Mouse (Mus musculus) testis, adult 2 months (tissue): ENCODE measurements around the gene Nuak1. TPM values are rescaled to one million over a fixed set of nuclear protein-coding genes. Genes with fewer than 3 reads are reported as not detected.

Experiments
- H3K27ac ChIP-seq: fragments of 200-500 bp; 2 replicates; pipeline ENCODE4 v1.5.1; 2012; ENCODE audit warnings: low read depth, low read length; ENCODE audit not compliant: control insufficient read depth, insufficient read depth
- H3K27me3 ChIP-seq: fragments of 200-500 bp; 2 replicates; pipeline ENCODE4 v1.6.1; 2012; ENCODE audit warnings: mild to moderate bottlenecking, low read length, moderate library complexity; ENCODE audit not compliant: control insufficient read depth, insufficient read depth
- H3K36me3 ChIP-seq: fragments of 200-500 bp; 2 replicates; pipeline ENCODE4 v1.6.1; 2012; ENCODE audit warnings: mild to moderate bottlenecking, low read length; ENCODE audit not compliant: control insufficient read depth, insufficient read depth
- H3K4me1 ChIP-seq: fragments of 200-500 bp; 2 replicates; pipeline ENCODE4 v1.6.1; 2012; ENCODE audit warnings: low read length; ENCODE audit not compliant: control insufficient read depth, insufficient read depth
- H3K4me3 ChIP-seq: fragments of 200-500 bp; 2 replicates; pipeline ENCODE4 v1.5.1; 2012; ENCODE audit warnings: low read depth, mild to moderate bottlenecking, low read length, moderate library complexity, mixed read lengths; ENCODE audit not compliant: control insufficient read depth
- CTCF ChIP-seq: fragments of 200-500 bp; IDR thresholded peaks from 2 replicates; pipeline ENCODE4 v1.5.1; 2012; ENCODE audit warnings: low read depth, mild to moderate bottlenecking, inconsistent platforms, low read length, moderate library complexity; ENCODE audit not compliant: control insufficient read depth, insufficient read depth, insufficient replicate concordance
- POLR2A ChIP-seq: fragments of 200-500 bp; IDR thresholded peaks from 2 replicates; pipeline ENCODE4 v1.6.1; 2012; ENCODE audit warnings: low read depth, mild to moderate bottlenecking, inconsistent platforms, low read length, moderate library complexity; ENCODE audit not compliant: control insufficient read depth
- polyA plus RNA-seq: library from polyadenylated mRNA; depleted of rRNA; stranded (reverse); fragments of >200 nt; gene quantifications from 2 replicates; pipeline ENCODE4 v1.2.3, GENCODE M21; 2012

Gene Nuak1
- polyA plus RNA-seq, 1 experiment, result 1.6 TPM

DNA sequence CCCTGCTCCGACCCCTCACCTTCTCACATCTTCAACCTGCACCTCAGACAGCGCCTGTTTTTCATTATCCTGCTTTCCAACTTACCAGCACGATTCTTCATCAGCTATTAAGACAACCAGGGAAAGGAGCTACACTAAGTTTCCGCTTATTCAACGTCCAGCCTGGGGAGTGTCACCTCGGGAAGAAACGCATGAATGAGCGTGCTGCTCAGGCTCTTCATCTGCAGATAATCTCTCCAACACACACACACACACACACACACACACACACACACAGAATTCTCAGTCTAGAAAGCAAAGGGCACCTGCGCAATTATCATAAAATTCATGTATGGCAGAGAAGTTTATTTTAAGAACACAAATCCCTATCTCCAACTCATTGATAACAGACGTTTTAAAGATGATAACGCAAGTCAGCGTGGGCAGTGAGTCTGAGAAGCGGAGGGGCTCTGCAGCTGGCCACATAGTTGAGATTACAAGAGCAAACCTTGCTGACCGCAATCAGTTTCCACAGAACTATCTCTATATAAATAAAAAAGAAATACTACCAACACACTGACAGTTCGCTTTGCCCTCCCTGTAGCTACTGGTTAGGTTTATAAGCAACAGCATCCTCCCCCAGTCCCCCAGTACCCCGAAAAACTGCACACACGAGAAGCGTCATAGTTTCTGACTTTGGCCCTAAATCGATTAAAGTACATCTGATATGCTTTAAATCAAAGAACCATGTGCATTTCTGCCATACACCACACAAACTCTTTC lies 1.8 kb downstream of the Nuak1 start:
- no peaks in the 10 kb centered on the region for H3K27me3 ChIP-seq
- H3K27ac ChIP-seq, result no peak overlapping the region
- no peaks in the 10 kb centered on the region for H3K36me3 ChIP-seq
- peaks cover 18% of the 10 kb centered on the region for H3K4me1 ChIP-seq
- H3K4me3 ChIP-seq, result no peak overlapping the region
- TF ChIP-seq POLR2A (no peak), CTCF (no peak)

DNA sequence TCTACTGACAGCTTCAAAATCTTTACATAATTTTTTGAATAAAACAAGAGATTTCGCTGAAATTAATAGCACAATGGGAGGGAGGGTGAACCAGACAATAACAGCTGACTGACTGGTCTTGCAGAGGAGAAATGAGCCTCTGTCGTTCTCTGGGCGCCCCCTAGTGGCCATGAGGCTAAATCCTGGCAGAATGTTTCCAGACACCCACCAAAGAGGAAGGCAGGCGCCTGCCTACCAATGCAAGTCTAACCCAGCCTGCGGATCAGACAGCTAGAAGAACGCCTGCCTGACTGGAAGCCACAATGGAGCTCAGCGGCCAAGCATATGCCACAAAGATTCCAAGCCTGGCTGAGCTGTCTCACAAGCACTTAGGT lies 2.4 kb downstream of the Nuak1 start:
- TF ChIP-seq CTCF (peak; percentile 81; the same call in 1 of the 2 replicates), POLR2A (no peak)
- peaks cover 18% of the 10 kb centered on the region for H3K4me1 ChIP-seq
- no peak overlapping the region for H3K4me3 ChIP-seq
- no peaks in the 10 kb centered on the region for H3K27me3 ChIP-seq
- no peaks in the 10 kb centered on the region for H3K36me3 ChIP-seq
- H3K27ac ChIP-seq, result no peak overlapping the region

DNA sequence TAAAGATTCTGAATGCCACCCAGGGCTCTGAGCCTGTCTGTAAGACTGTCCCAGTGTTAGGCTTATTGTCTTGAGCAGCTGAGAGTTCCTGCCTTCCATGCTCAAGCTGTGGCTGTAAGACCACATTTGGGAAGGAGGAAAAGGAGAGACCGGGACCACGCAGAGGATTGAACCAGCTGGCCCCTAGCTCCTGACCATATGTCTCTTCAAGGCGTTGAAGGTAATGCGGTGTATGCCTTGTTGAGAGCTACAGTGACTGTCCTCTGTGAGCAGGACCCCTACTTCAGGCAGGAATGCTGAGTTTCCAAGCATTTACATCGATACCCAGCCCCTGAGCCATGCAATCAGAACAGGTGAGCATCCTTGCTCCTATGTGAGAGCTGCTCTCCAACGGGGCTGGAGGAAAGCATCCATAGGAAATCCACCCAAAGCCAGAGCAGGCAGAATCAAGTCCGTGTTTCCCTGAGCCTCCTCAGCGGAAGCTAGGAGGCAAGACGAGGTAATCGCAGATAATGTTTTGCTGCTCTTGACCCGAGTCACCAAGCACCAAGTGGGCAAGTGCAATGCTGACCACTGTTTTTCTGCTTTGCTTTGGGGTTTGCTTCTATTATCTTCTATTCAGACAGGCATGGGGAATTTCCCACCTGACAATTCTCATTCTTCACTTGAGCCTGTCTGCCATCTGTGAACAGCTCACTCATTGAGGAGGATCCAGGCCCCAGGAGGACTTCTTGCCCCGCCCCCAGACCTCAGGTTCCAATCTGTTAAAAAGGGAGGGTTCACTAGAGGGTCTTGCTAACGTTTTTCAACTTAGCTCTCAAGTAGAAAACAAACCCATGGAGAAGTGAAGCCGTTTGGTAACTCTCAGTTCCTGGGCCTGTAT lies 3.0 kb downstream of the Nuak1 start:
- Histone ChIP-seq H3K36me3 (no peaks in the 10 kb centered on the region), H3K4me3 (no peak overlapping the region), H3K27me3 (no peaks in the 10 kb centered on the region), H3K27ac (no peak overlapping the region), H3K4me1 (peaks cover 18% of the 10 kb centered on the region)
- TF ChIP-seq CTCF (no peak), POLR2A (no peak)

DNA sequence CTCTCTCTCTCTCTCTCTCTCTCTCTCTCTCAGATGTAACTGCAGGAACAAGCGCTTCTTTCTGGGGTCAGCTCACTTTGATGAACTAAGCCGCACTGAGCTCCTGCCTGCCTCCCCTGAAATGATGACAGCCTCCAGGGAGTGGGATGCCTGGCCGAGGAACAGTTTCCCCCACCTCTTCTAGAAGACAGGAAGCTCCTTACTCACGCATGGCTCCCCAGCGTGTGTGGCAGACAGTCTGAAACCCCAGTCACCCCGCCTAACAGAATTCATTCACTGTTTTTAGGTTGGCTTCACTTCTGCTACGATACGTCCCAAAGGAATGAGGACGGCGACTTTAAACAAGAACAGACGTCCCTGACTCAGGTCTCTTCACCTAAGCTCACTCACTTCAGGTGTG lies 4.5 kb downstream of the Nuak1 start:
- Histone ChIP-seq H3K36me3 (no peaks in the 10 kb centered on the region), H3K4me3 (no peak overlapping the region), H3K27me3 (no peaks in the 10 kb centered on the region), H3K4me1 (peaks cover 12% of the 10 kb centered on the region), H3K27ac (no peak overlapping the region)
- no peak for TF ChIP-seq CTCF

DNA sequence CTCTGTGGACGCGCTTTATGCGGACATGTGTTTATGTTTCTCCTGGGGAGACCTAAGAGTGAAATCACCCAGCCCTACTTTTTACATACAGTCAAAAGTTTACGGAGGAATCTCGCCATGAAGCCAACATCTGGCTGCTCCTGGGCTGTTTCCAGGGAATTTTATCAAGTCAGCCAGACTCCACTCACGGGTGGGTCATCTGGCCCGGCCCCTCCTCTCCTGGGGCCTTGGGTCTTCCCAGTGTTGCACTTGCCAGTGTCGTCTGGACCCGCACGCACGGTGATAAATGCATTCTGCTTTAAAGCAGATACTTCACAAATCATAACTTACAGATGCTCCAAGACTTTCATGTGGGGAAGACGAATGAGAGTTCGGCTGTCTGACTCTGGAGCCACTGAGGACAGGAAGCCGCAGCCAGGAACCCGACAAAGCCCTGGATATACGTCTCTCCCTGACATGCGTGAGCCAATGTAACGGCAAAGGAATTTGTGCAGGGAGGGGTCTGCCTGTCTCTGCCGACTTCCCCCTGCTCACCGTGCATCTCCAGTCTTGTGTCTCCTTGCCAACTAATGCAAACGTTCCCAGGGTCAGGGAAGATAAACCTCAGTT lies 7.1 kb downstream of the Nuak1 start:
- no peak overlapping the region for H3K27ac ChIP-seq
- no peak overlapping the region for H3K4me3 ChIP-seq
- TF ChIP-seq POLR2A, result no peak
- TF ChIP-seq CTCF, result no peak
- H3K27me3 ChIP-seq, result no peaks in the 10 kb centered on the region
- H3K4me1 ChIP-seq, result peaks cover 4% of the 10 kb centered on the region; the same call in 1 of the 2 replicates
- no peaks in the 10 kb centered on the region for H3K36me3 ChIP-seq

DNA sequence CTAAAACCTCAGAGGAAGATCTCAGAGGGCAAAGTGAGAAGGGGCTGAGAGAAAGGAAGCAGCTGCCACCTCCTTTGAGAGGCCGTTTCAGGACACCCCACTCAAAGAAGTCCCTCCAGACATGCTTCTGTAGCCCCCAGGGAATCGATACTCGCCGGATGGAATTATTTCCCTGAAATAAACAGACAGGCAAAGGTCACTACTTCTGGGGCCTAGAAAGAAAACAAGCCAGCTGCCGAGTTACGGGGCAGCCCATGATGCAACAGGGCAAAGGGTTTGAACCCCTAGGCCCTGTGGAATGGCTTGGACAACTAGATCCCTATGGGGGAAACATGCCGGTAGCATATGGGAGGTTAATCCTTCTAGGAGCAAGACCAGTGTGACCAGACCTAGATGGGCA lies 16.0 kb downstream of the Nuak1 start:
- no peak overlapping the region for H3K4me3 ChIP-seq
- TF ChIP-seq CTCF, result no peak
- TF ChIP-seq POLR2A, result no peak
- no peaks in the 10 kb centered on the region for H3K4me1 ChIP-seq
- H3K36me3 ChIP-seq, result no peaks in the 10 kb centered on the region
- H3K27ac ChIP-seq, result no peak overlapping the region
- H3K27me3 ChIP-seq, result no peaks in the 10 kb centered on the region

DNA sequence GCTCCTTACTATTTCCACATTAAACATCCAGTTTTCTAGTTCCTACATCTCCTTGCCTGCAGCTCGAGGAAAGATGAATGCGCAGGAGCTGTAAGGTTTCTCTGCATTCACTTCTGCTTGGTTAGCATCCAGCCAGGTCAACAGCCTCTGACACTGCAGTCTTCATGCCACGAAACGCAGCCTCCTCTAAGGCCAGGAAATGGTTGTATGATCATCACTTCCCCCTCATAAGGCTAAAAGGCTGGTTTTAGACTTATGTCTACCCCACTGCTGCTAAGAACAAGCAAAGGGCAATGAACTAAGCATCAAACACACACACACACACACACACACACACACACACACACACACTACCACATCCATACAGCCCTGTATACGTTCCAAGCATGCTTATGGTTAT lies 16.5 kb downstream of the Nuak1 start:
- H3K36me3 ChIP-seq, result no peaks in the 10 kb centered on the region
- H3K27ac ChIP-seq, result no peak overlapping the region
- TF ChIP-seq POLR2A, result no peak
- TF ChIP-seq CTCF, result no peak
- no peak overlapping the region for H3K4me3 ChIP-seq
- H3K27me3 ChIP-seq, result no peaks in the 10 kb centered on the region
- no peaks in the 10 kb centered on the region; the same call in 1 of the 2 replicates for H3K4me1 ChIP-seq
